ENCODE assay signal across 21 mouse cellular contexts in the genomic region with DNA sequence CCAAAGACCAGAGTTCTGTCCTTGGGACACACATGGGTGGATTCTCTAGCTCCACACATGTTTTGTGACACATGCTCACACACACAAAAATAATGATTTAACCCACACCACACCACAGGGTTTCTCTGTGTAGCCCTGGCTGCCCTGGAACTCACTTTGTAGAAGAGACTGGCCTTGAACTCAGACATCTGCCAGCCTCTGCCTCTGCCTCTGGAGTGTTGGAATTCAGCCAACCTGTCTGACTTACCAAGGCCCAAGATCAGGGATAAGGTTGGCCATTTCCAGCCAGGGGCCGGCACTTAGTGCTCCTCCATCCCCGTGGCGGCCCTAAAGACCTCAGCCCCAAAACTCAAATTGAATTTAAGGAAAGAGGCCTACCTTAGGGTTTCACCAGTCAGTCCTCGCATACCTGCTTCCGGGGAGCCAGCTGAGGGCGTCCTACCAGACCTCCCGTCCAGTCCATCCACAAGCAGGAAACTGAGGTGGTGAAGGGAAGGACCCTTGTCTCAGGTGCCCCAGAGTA. TPM values are rescaled to one million over a fixed set of nuclear protein-coding genes. Genes with fewer than 3 reads are reported as not detected.
A peak's percentile ranks its signal among the peaks of the same experiment; 100 is the strongest.
DNase-seq lines count a peak whose midpoint lies in the region; ATAC-seq and TF ChIP-seq lines count a peak whose summit lies in the region.
"Had no signal": no experiment of that assay in that cellular context is flagged by ENCODE, and none has a peak within 500 bp of the region (broad histone marks: within the 10 kb centered on the region; RNA-seq: fewer than 3 reads in every experiment).

No protein-coding gene starts in this region.

- no peak for TF ChIP-seq CTCF in kidney, adult 2 months (conservative IDR thresholded peaks at IDR 0.05; ENCODE audit: insufficient read depth, insufficient read length, low read depth, low read length)
- TF ChIP-seq CTCF in CH12.LX (conservative IDR thresholded peaks at IDR 0.05 in 1 of 2, IDR thresholded peaks at IDR 0.05 in 1 of 2; ENCODE audit: low read depth in 2 of 2, low read length in 2 of 2): no peak

- peaks cover 9% of the 10 kb centered on the region; the same call in 1 of the 2 replicates for H3K4me1 ChIP-seq in kidney, adult 2 months (ENCODE audit: control insufficient read depth, insufficient read depth, low read length)
- H3K4me1 ChIP-seq in CH12.LX (ENCODE audit: control insufficient read depth in 1 of 2, insufficient read depth in 2 of 2): peaks cover 23 to 70% of the 10 kb centered on the region in 2 experiments
- H3K4me1 ChIP-seq in embryonic facial prominence, embryonic 13.5 days: peaks cover 49% of the 10 kb centered on the region

- no peak overlapping the region for H3K4me3 ChIP-seq in kidney, adult 2 months (ENCODE audit: insufficient read depth, low read depth, low read length)
- H3K4me3 ChIP-seq in CH12.LX (replicated peaks in 1 of 3; ENCODE audit: low read depth in 2 of 3, low read length in 2 of 3, poor library complexity in 1 of 3): no peak overlapping the region
- no peak overlapping the region for H3K4me3 ChIP-seq in embryonic facial prominence, embryonic 13.5 days
- H3K4me3 ChIP-seq: forebrain, embryonic 13.5 days; midbrain, embryonic 12.5 days; myocyte had no signal

- H3K9ac ChIP-seq in CH12.LX (ENCODE audit: insufficient read depth, low read depth): no peak overlapping the region
- H3K9ac ChIP-seq in embryonic facial prominence, embryonic 13.5 days: no peak overlapping the region
- H3K9ac ChIP-seq: forebrain, embryonic 13.5 days; midbrain, embryonic 12.5 days; stomach, embryonic 15.5 days had no signal

- no peaks in the 10 kb centered on the region for H3K36me3 ChIP-seq in kidney, adult 2 months (ENCODE audit: control insufficient read depth, insufficient read depth, low read length)
- H3K36me3 ChIP-seq in CH12.LX (replicated peaks in 1 of 2; ENCODE audit: control insufficient read depth in 1 of 2, insufficient read depth in 1 of 2, low read length in 1 of 2): peaks cover 0 to 21% of the 10 kb centered on the region in 2 experiments
- H3K36me3 ChIP-seq in embryonic facial prominence, embryonic 13.5 days: peaks cover 2% of the 10 kb centered on the region
- H3K36me3 ChIP-seq: midbrain, embryonic 12.5 days; stomach, embryonic 15.5 days had no signal

- 84% methylated on average over 7 of the region's 7 CpGs for WGBS in kidney, adult 2 months
- WGBS in embryonic facial prominence, embryonic 13.5 days: 71% methylated on average over 7 of the region's 7 CpGs

- in situ Hi-C loops in CH12.LX (cut with MboI; ENCODE audit: low pct_ligation_motif_present, low pct_unique_long_range_greater_than_20kb, low sequenced_read_pairs): no loop called here

- H3K27me3 ChIP-seq in kidney, adult 2 months (replicated peaks; ENCODE audit: control insufficient read depth, insufficient read depth, low read length): no peaks in the 10 kb centered on the region
- H3K27me3 ChIP-seq in CH12.LX (replicated peaks): no peaks in the 10 kb centered on the region
- H3K27me3 ChIP-seq in embryonic facial prominence, embryonic 13.5 days: no peaks in the 10 kb centered on the region
- H3K27me3 ChIP-seq: stomach, embryonic 15.5 days had no signal

- no peak for ATAC-seq in embryonic facial prominence, embryonic 13.5 days (ENCODE audit: insufficient number of reproducible peaks, insufficient read depth, low FRiP score, low TSS enrichment, low read depth)
- no peak for ATAC-seq in megakaryocyte progenitor cell, adult 5-6 weeks (replicated peaks; ENCODE audit: poor library complexity)
- no peak for ATAC-seq in monocyte, adult 5-6 weeks (replicated peaks; ENCODE audit: insufficient number of reproducible peaks, low FRiP score, low TSS enrichment, poor library complexity, severe bottlenecking)
- ATAC-seq: forebrain, embryonic 13.5 days; inflammation-experienced regulatory T-cells, adult 6 months had no signal

- DNase-seq in cerebellum, adult 9-11 months: peak; percentile 45
- no peak for DNase-seq in cerebellum, adult 8-10 months
- peak; percentile 18 for DNase-seq in kidney, adult 2 months
- DNase-seq in kidney, adult 8-10 months: no peak
- DNase-seq in CH12.LX (ENCODE audit: extremely low read depth): no peak
- DNase-seq: kidney, postnatal 25 days; layer of hippocampus, postnatal 36 days; lung, postnatal 4 days; retina, postnatal 1 day had no signal

- TF ChIP-seq RAD21 in CH12.LX (IDR thresholded peaks at IDR 0.05; ENCODE audit: low read depth, low read length): no peak

- TF ChIP-seq EP300 in CH12.LX (IDR thresholded peaks at IDR 0.05; ENCODE audit: low read length): no peak

- TF ChIP-seq POLR2A in kidney, adult 2 months (IDR thresholded peaks at IDR 0.05; ENCODE audit: low read depth, low read length): no peak
- no peak for TF ChIP-seq POLR2A in CH12.LX (IDR thresholded peaks at IDR 0.05; ENCODE audit: low read depth, low read length)

- dilution Hi-C loops in CH12.LX (cut with MboI; ENCODE audit: extremely low pct_ligation_motif_present, extremely low pct_unique_long_range_greater_than_20kb, low sequenced_read_pairs): no loop called here

- H3K4me2 ChIP-seq in CH12.LX (ENCODE audit: insufficient read depth, low read depth, poor library complexity, severe bottlenecking): no peak overlapping the region
- H3K4me2 ChIP-seq in embryonic facial prominence, embryonic 13.5 days: no peak overlapping the region
- H3K4me2 ChIP-seq: forebrain, embryonic 13.5 days; midbrain, embryonic 12.5 days had no signal

- no peaks in the 10 kb centered on the region for H3K9me3 ChIP-seq in CH12.LX (replicated peaks; ENCODE audit: low read length)
- H3K9me3 ChIP-seq in embryonic facial prominence, embryonic 13.5 days: no peaks in the 10 kb centered on the region
- H3K9me3 ChIP-seq: forebrain, embryonic 13.5 days; midbrain, embryonic 12.5 days; stomach, embryonic 15.5 days had no signal

- H3K27ac ChIP-seq in kidney, adult 2 months (ENCODE audit: insufficient read depth, low read depth, low read length): no peak overlapping the region
- H3K27ac ChIP-seq in CH12.LX (ENCODE audit: insufficient read depth, low read depth): peak overlapping the region; percentile 2; the same call in 1 of the 2 replicates
- H3K27ac ChIP-seq in embryonic facial prominence, embryonic 13.5 days: peak overlapping the region; percentile 98; the same call in 1 of the 2 replicates
- H3K27ac ChIP-seq: forebrain, embryonic 13.5 days; midbrain, embryonic 12.5 days had no signal

- H3K79me2 ChIP-seq in CH12.LX (replicated peaks; ENCODE audit: control insufficient read depth, extremely low read depth, insufficient read depth, poor library complexity, severe bottlenecking): peaks cover 16% of the 10 kb centered on the region

TF ChIP-seq in CH12.LX, 34 proteins besides CTCF, POLR2A, EP300 and RAD21 (continues in another document):
- no peak for TF ChIP-seq UBTF (IDR thresholded peaks at IDR 0.05; ENCODE audit: low read depth, low read length)
- no peak for TF ChIP-seq BHLHE40 (IDR thresholded peaks at IDR 0.05; ENCODE audit: low read depth, low read length)
- TF ChIP-seq NELFE (IDR thresholded peaks at IDR 0.05; ENCODE audit: low read depth, low read length): no peak
- TF ChIP-seq ZNF384 (IDR thresholded peaks at IDR 0.05; ENCODE audit: low read depth, low read length): no peak
- no peak for TF ChIP-seq MAFK (IDR thresholded peaks at IDR 0.05; ENCODE audit: insufficient replicate concordance, low read length)
- no peak for TF ChIP-seq ETS1 (conservative IDR thresholded peaks at IDR 0.05; ENCODE audit: low read depth, low read length)
- TF ChIP-seq MEF2A (IDR thresholded peaks at IDR 0.05; ENCODE audit: borderline replicate concordance, low read depth, low read length): no peak
- no peak for TF ChIP-seq RCOR1 (conservative IDR thresholded peaks at IDR 0.05; ENCODE audit: low read depth, low read length)
- TF ChIP-seq IRF4 (IDR thresholded peaks at IDR 0.05; ENCODE audit: low read depth, low read length): no peak
- no peak for TF ChIP-seq SIN3A (IDR thresholded peaks at IDR 0.05; ENCODE audit: low read length)

RNA-seq across cellular contexts. Expression of a gene that starts 2.9 kb away (rescaled TPM):
- polyA plus RNA-seq in kidney, adult 2 months (2012; rRNA removed): 185 and 187 TPM in 2 replicates
- total RNA-seq in CH12.LX (2012; rRNA removed): 23.4 and 26.0 TPM in 2 replicates
- total RNA-seq in CH12.LX (2014; rRNA removed): 11.8 and 14.4 TPM in 2 replicates
- 57.5 and 65.8 TPM in 2 replicates for polyA plus RNA-seq in CH12.LX (2012; ENCODE audit: insufficient read length, low read depth)
- polyA plus RNA-seq in embryonic facial prominence, embryonic 13.5 days (2015; fragmentation: Nextera tagmentation; extraction: Ambion mirVana): 91.0 and 92.3 TPM in 2 replicates
- 79.1 and 89.1 TPM in 2 replicates for total RNA-seq in megakaryocyte progenitor cell, adult 5-6 weeks (2015)
- 33.0 and 33.2 TPM in 2 replicates for total RNA-seq in megakaryocyte progenitor cell, adult 5-6 weeks (2017)
- total RNA-seq in monocyte, adult 5-6 weeks (2017): 31.8 to 64.2 TPM (median 34.4 TPM) in 3 replicates

RNA-seq across cellular contexts. Expression of a gene that starts 13.5 kb away (rescaled TPM):
- polyA plus RNA-seq in kidney, adult 2 months (2012; rRNA removed): 13.4 and 15.3 TPM in 2 replicates
- total RNA-seq in CH12.LX (2012; rRNA removed): 21.3 and 35.7 TPM in 2 replicates
- 14.0 and 17.0 TPM in 2 replicates for total RNA-seq in CH12.LX (2014; rRNA removed)
- polyA plus RNA-seq in CH12.LX (2012; ENCODE audit: insufficient read length, low read depth): 85.8 and 96.4 TPM in 2 replicates
- polyA plus RNA-seq in embryonic facial prominence, embryonic 13.5 days (2015; fragmentation: Nextera tagmentation; extraction: Ambion mirVana): 1.8 and 2.8 TPM in 2 replicates
- total RNA-seq in megakaryocyte progenitor cell, adult 5-6 weeks (2015): 2.1 and 3.8 TPM in 2 replicates
- 0.95 and 1.7 TPM in 2 replicates for total RNA-seq in megakaryocyte progenitor cell, adult 5-6 weeks (2017)
- total RNA-seq in monocyte, adult 5-6 weeks (2017): 180 to 306 TPM (median 249 TPM) in 3 replicates
- total RNA-seq: hematopoietic stem cell, adult 5-6 weeks had no signal

RNA-seq across cellular contexts. Expression of a gene that starts 20.7 kb away (rescaled TPM):
- 69.8 and 75.0 TPM in 2 replicates for polyA plus RNA-seq in kidney, adult 2 months (2012; rRNA removed)
- total RNA-seq in CH12.LX (2012; rRNA removed) (0.08 TPM in 1 of 2 replicates, not detected in the other), CH12.LX (2014; rRNA removed) (not detected in 2 replicates)
- 0.10 TPM in 1 of 2 replicates, not detected in the other for polyA plus RNA-seq in CH12.LX (2012; ENCODE audit: insufficient read length, low read depth)
- polyA plus RNA-seq in embryonic facial prominence, embryonic 13.5 days (2015; fragmentation: Nextera tagmentation; extraction: Ambion mirVana): 0.20 and 2.0 TPM in 2 replicates
- not detected in 2 replicates for total RNA-seq in megakaryocyte progenitor cell, adult 5-6 weeks (2015)
- not detected in 2 replicates for total RNA-seq in megakaryocyte progenitor cell, adult 5-6 weeks (2017)
- total RNA-seq in monocyte, adult 5-6 weeks (2017): 0.87 to 1.9 TPM in 2 of 3 replicates, not detected in the other
- total RNA-seq: granulocyte monocyte progenitor cell, adult 5-6 weeks; neutrophil, adult 5-6 weeks had no signal

RNA-seq across cellular contexts. Expression of a gene that starts 26.6 kb away (rescaled TPM):
- polyA plus RNA-seq in kidney, adult 2 months (2012; rRNA removed): 0.33 and 0.43 TPM in 2 replicates
- total RNA-seq in CH12.LX (2012; rRNA removed) (0.21 and 0.30 TPM in 2 replicates), CH12.LX (2014; rRNA removed) (0.11 and 0.20 TPM in 2 replicates)
- polyA plus RNA-seq in CH12.LX (2012; ENCODE audit: insufficient read length, low read depth): 2.1 and 2.6 TPM in 2 replicates
- 0.63 and 0.77 TPM in 2 replicates for polyA plus RNA-seq in embryonic facial prominence, embryonic 13.5 days (2015; fragmentation: Nextera tagmentation; extraction: Ambion mirVana)
- total RNA-seq in megakaryocyte progenitor cell, adult 5-6 weeks (2015): 0.37 TPM in 1 of 2 replicates, not detected in the other
- not detected in 2 replicates for total RNA-seq in megakaryocyte progenitor cell, adult 5-6 weeks (2017)
- 0.29 to 3.3 TPM (median 0.96 TPM) in 3 replicates for total RNA-seq in monocyte, adult 5-6 weeks (2017)
- total RNA-seq: granulocyte monocyte progenitor cell, adult 5-6 weeks; neutrophil, adult 5-6 weeks had no signal
- polyA plus RNA-seq: C2C12; inflammation-experienced regulatory T-cells, adult 6 months had no signal

Comparison
In these comparisons a context has a peak if more than half of its experiments do, and no peak if none do; other contexts are left out.
1. DNase-seq: peak in cerebellum, adult 9-11 months (single experiment) and kidney, adult 2 months (single experiment); none in cerebellum, adult 8-10 months (single experiment), kidney, adult 8-10 months (0 of 2) and CH12.LX (single experiment).